Mouse (Mus musculus): ENCODE measurements around the gene Ltbp3.

DNA sequence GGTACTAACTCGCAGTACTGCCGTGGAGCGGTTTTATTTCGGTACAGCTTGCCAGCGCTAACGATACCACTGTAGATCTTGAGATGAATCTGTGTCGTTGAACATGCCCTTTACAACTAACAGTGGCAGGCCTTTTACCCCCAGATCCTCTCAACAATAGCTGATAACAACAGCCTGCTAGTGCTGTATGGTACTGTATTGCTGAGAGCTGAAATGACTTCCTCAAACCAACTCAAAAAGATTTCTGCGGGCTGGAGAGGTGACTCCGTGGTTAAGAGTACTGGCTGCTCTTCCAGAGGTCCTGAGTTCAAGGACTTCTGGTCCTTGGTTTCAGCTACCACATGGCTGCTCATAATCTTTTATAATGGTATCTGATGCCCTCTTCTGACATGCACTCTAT, 6.4 kb upstream of the Ltbp3 start:
- no peak for TF ChIP-seq POLR2A (IDR thresholded peaks at IDR 0.05; ENCODE audit: low read depth, low read length)
- TF ChIP-seq CTCF (IDR thresholded peaks at IDR 0.05; ENCODE audit: borderline replicate concordance, insufficient read depth, low read length): no peak

Data from embryonic fibroblast, embryonic 13.5 days (primary cell).